Mouse (Mus musculus) heart, embryonic 15.5 days (tissue): Measurements from ENCODE around the gene 9230113P08Rik. TPM values are rescaled to one million over a fixed set of nuclear protein-coding genes. Genes with fewer than 3 reads are reported as not detected.
"Not testable (repeated sequence)": the region's sequence is repeated elsewhere in the genome, so short reads cannot be mapped to it uniquely, and the experiment has no call there.

Experiments
- ATAC-seq: fragments of 200-750 bp; cut with Nextera tagmentation; replicated peaks from 2 replicates; pipeline ENCODE4 v1.8.0; 2017; ENCODE audit warnings: low read depth, moderate TSS enrichment; ENCODE audit not compliant: insufficient number of reproducible peaks, insufficient read depth, low FRiP score
- H3K27ac ChIP-seq: fragments of 300-500 bp; sonication (generic); 2 replicates; pipeline ENCODE4 v1.5.1; 2015; ENCODE audit warnings: mild to moderate bottlenecking, inconsistent platforms
- H3K27me3 ChIP-seq: fragments of 300-500 bp; sonication (generic); 2 replicates; pipeline ENCODE4 v1.6.1; 2015; ENCODE audit warnings: inconsistent platforms
- H3K36me3 ChIP-seq: fragments of 300-500 bp; sonication (generic); 2 replicates; pipeline ENCODE4 v1.6.1; 2015; ENCODE audit warnings: mild to moderate bottlenecking, inconsistent platforms
- H3K4me1 ChIP-seq: fragments of 300-500 bp; sonication (generic); replicated peaks from 2 replicates; pipeline ENCODE4 v1.6.1; 2015; ENCODE audit warnings: inconsistent platforms
- H3K4me2 ChIP-seq: fragments of 300-500 bp; sonication (generic); 2 replicates; pipeline ENCODE4 v1.6.1; 2015; ENCODE audit warnings: inconsistent platforms, mild to moderate bottlenecking, moderate library complexity
- H3K4me3 ChIP-seq: fragments of 300-500 bp; sonication (generic); 2 replicates; pipeline ENCODE4 v1.5.1; 2015; ENCODE audit warnings: mild to moderate bottlenecking, inconsistent platforms
- H3K9ac ChIP-seq: fragments of 300-500 bp; sonication (generic); 2 replicates; pipeline ENCODE4 v1.6.1; 2015; ENCODE audit warnings: mild to moderate bottlenecking, inconsistent platforms
- H3K9me3 ChIP-seq: fragments of 300-500 bp; sonication (generic); replicated peaks from 2 replicates; pipeline ENCODE4 v1.6.1; 2016; ENCODE audit warnings: inconsistent platforms
- WGBS: fragments of 180-500 bp; shearing (Covaris S2); methylation state at CpG from one replicate; pipeline ENCODE4 v1.1.7; 2015; ENCODE audit warnings: mixed read lengths; 5-methylcytosine and 5-hydroxymethylcytosine counted together
- polyA plus RNA-seq: library from polyadenylated mRNA; unstranded; fragments of >200 nt; fragmentation: Nextera tagmentation; extraction: Ambion mirVana; gene quantifications from 2 replicates; pipeline ENCODE4 v1.2.1, GENCODE M21; 2015

9230113P08Rik gene
- not detected in 2 replicates for polyA plus RNA-seq

- H3K36me3 ChIP-seq, H3K9ac ChIP-seq, H3K9me3 ChIP-seq, ATAC-seq, H3K4me1 ChIP-seq, H3K27ac ChIP-seq, H3K4me2 ChIP-seq, H3K4me3 ChIP-seq, H3K27me3 ChIP-seq: not testable (repeated sequence)
These were observed at the start of gene 9230113P08Rik for GRCm38 (mm10) chr9:35908123-35908522. Gene 9230113P08Rik, plus strand, starts transcription at chr9:35908423.

GRCm38 (mm10) chr9:35893112-35893511 lies 15.1 kb upstream of the 9230113P08Rik start:
- H3K4me1 ChIP-seq, H3K4me3 ChIP-seq, H3K27me3 ChIP-seq, H3K9ac ChIP-seq, H3K4me2 ChIP-seq, H3K36me3 ChIP-seq, H3K9me3 ChIP-seq, ATAC-seq, H3K27ac ChIP-seq: not testable (repeated sequence)
- WGBS, result 54% methylated on average over 1 of the region's 1 CpGs

GRCm38 (mm10) chr9:35904494-35904893 lies 3.7 kb upstream of the 9230113P08Rik start:
- Histone ChIP-seq H3K36me3 (no peaks in the 10 kb centered on the region), H3K27ac (no peak overlapping the region), H3K9me3 (no peaks in the 10 kb centered on the region), H3K4me1 (no peaks in the 10 kb centered on the region), H3K4me3 (no peak overlapping the region), H3K27me3 (no peaks in the 10 kb centered on the region), H3K9ac (no peak overlapping the region), H3K4me2 (no peak overlapping the region)
- no peak for ATAC-seq
- WGBS, result 58% methylated on average over 2 of the region's 2 CpGs

- no peaks in the 10 kb centered on the region for H3K27me3 ChIP-seq
- H3K9ac ChIP-seq, result no peak overlapping the region
- no peak overlapping the region for H3K4me2 ChIP-seq
- ATAC-seq, result no peak
- no peaks in the 10 kb centered on the region for H3K36me3 ChIP-seq
- H3K9me3 ChIP-seq, result no peaks in the 10 kb centered on the region
- WGBS, result 54% methylated on average over 2 of the region's 2 CpGs
- no peak overlapping the region for H3K4me3 ChIP-seq
- no peak overlapping the region for H3K27ac ChIP-seq
- H3K4me1 ChIP-seq, result no peaks in the 10 kb centered on the region
These were observed 22.6 kb downstream of the 9230113P08Rik start for GRCm38 (mm10) chr9:35930817-35931216.

Other genes with a start within 250 kb of the 9230113P08Rik start
- gene Pate1, start 221.0 kb upstream of the 9230113P08Rik start, polyA plus RNA-seq, result not detected in 2 replicates
- gene Gm17677, start 167.4 kb upstream of the 9230113P08Rik start, polyA plus RNA-seq, result not detected in 2 replicates
- not detected in 2 replicates for gene Gm17727, start 130.3 kb upstream of the 9230113P08Rik start, polyA plus RNA-seq
- not detected in 2 replicates for gene Gm27235, start 118.3 kb upstream of the 9230113P08Rik start, polyA plus RNA-seq
- not detected in 2 replicates for gene D730048I06Rik, start 118.3 kb upstream of the 9230113P08Rik start, polyA plus RNA-seq
- not detected in 2 replicates for gene 9230110F15Rik, start 64.3 kb upstream of the 9230113P08Rik start, polyA plus RNA-seq
- gene Gm5916, start 220.4 kb downstream of the 9230113P08Rik start, polyA plus RNA-seq, result not detected in 2 replicates